Mouse (Mus musculus) heart, postnatal 0 days (tissue): Measurements from ENCODE around the gene Gm11037. TPM values are rescaled to one million over a fixed set of nuclear protein-coding genes. Genes with fewer than 3 reads are reported as not detected.
A peak's percentile ranks its signal among the peaks of the same experiment; 100 is the strongest.

ENCODE experiments used
- ATAC-seq: fragments of 200-750 bp; cut with Nextera tagmentation; 2 replicates; pipeline ENCODE4 v1.8.0; 2017; ENCODE audit warnings: low read depth, moderate number of reproducible peaks, moderate library complexity; ENCODE audit not compliant: insufficient read depth
- DNase-seq: peaks from one replicate; pipeline ENCODE4 v3.0.0-alpha.2; 2016; ENCODE audit warnings: low spot score
- H3K27ac ChIP-seq: fragments of 300-500 bp; sonication (generic); 2 replicates; pipeline ENCODE4 v1.5.1; 2014; ENCODE audit warnings: low read depth, mild to moderate bottlenecking
- H3K27me3 ChIP-seq: fragments of 300-500 bp; sonication (generic); 2 replicates; pipeline ENCODE4 v1.6.1; 2014; ENCODE audit warnings: low read length, mixed read lengths; ENCODE audit not compliant: control insufficient read depth, insufficient read depth
- H3K36me3 ChIP-seq: fragments of 300-500 bp; sonication (generic); replicated peaks from 2 replicates; pipeline ENCODE4 v1.6.1; 2014; ENCODE audit warnings: low read length, mixed read lengths; ENCODE audit not compliant: control insufficient read depth, insufficient read depth
- H3K4me1 ChIP-seq: fragments of 300-500 bp; sonication (generic); 2 replicates; pipeline ENCODE4 v1.6.1; 2014; ENCODE audit warnings: antibody characterized with exemption; ENCODE audit not compliant: control insufficient read depth, insufficient read depth
- H3K4me2 ChIP-seq: fragments of 300-500 bp; sonication (generic); 2 replicates; pipeline ENCODE4 v1.6.1; 2014; ENCODE audit warnings: low read depth, mild to moderate bottlenecking, low read length, moderate library complexity
- H3K4me3 ChIP-seq: fragments of 300-500 bp; sonication (generic); 2 replicates; pipeline ENCODE4 v1.5.1; 2014; ENCODE audit warnings: low read depth, low read length
- H3K9ac ChIP-seq: fragments of 300-500 bp; sonication (generic); replicated peaks from 2 replicates; pipeline ENCODE4 v1.6.1; 2014; ENCODE audit warnings: low read depth, low read length, mixed read lengths
- H3K9me3 ChIP-seq: fragments of 300-500 bp; sonication (generic); replicated peaks from 2 replicates; pipeline ENCODE4 v1.6.1; 2016; ENCODE audit warnings: low read length; ENCODE audit not compliant: control insufficient read depth
- CTCF ChIP-seq: IDR thresholded peaks from 2 replicates; pipeline ENCODE4 v1.5.1; 2016; ENCODE audit warnings: antibody characterized with exemption, control low read depth, low read depth
- EP300 ChIP-seq: IDR thresholded peaks from 2 replicates; pipeline ENCODE4 v1.6.1; 2016; ENCODE audit warnings: antibody characterized with exemption, low read depth
- WGBS: fragments of 180-500 bp; shearing (Covaris S2); extraction: QIAGEN DNeasy Blood & Tissue Kit; methylation state at CpG from one replicate; pipeline ENCODE4 v1.1.7; 2014; 5-methylcytosine and 5-hydroxymethylcytosine counted together
- polyA plus RNA-seq: library from polyadenylated mRNA; unstranded; fragments of >200 nt; fragmentation: Nextera tagmentation; extraction: Ambion mirVana; gene quantifications from 2 replicates; pipeline ENCODE4 v1.2.1, GENCODE M21; 2015
- total RNA-seq: library from RNA; depleted of rRNA; stranded (reverse); fragments of >200 nt; gene quantifications from 2 replicates; pipeline ENCODE4 v1.2.3, GENCODE M21; 2014; ENCODE audit warnings: low replicate concordance

Gm11037 gene
- total and polyA plus RNA-seq, 2 experiments from 2014 or later = not detected

- 13% methylated on average over 5 of the region's 5 CpGs for WGBS
- Histone ChIP-seq H3K9ac (no peak overlapping the region), H3K36me3 (peaks cover 27% of the 10 kb centered on the region), H3K27me3 (no peaks in the 10 kb centered on the region), H3K9me3 (no peaks in the 10 kb centered on the region), H3K27ac (peak overlapping the region; percentile 83), H3K4me3 (no peak overlapping the region), H3K4me1 (peaks cover 27% of the 10 kb centered on the region), H3K4me2 (no peak overlapping the region)
- ATAC-seq (peak; percentile 42), DNase-seq (peak; percentile 71)
- TF ChIP-seq EP300 = no peak
- TF ChIP-seq CTCF = no peak
Observed at GRCm38 (mm10) chr2:131139886-131140532, 6.7 kb downstream of the Gm11037 start.

- Histone ChIP-seq H3K4me1 (peaks cover 26% of the 10 kb centered on the region), H3K36me3 (peaks cover 31% of the 10 kb centered on the region), H3K27ac (peak overlapping the region; percentile 56), H3K9ac (no peak overlapping the region), H3K27me3 (no peaks in the 10 kb centered on the region), H3K9me3 (no peaks in the 10 kb centered on the region), H3K4me2 (no peak overlapping the region), H3K4me3 (no peak overlapping the region)
- DNase-seq = no peak
- 34% methylated on average over 5 of the region's 5 CpGs for WGBS
- ATAC-seq = no peak
- TF ChIP-seq EP300 (no peak), CTCF (no peak)
Observed at GRCm38 (mm10) chr2:131140533-131140905, 7.2 kb downstream of the Gm11037 start.

- Histone ChIP-seq H3K36me3 (peaks cover 32% of the 10 kb centered on the region), H3K4me1 (peaks cover 18% of the 10 kb centered on the region; the same call in 1 of the 2 replicates), H3K4me3 (no peak overlapping the region), H3K9ac (no peak overlapping the region), H3K27ac (peak overlapping the region; percentile 56), H3K4me2 (no peak overlapping the region), H3K27me3 (no peaks in the 10 kb centered on the region), H3K9me3 (no peaks in the 10 kb centered on the region)
- 82% methylated on average over 8 of the region's 8 CpGs for WGBS
- no peak for TF ChIP-seq EP300
- no peak for TF ChIP-seq CTCF
- ATAC-seq (no peak), DNase-seq (peak; percentile 5)
Observed at GRCm38 (mm10) chr2:131141336-131141986, 8.2 kb downstream of the Gm11037 start.

GRCm38 (mm10) chr2:131142592-131142991 is 9.3 kb downstream of the Gm11037 start:
- DNase-seq = peak; percentile 62
- Histone ChIP-seq H3K27ac (no peak overlapping the region), H3K9me3 (no peaks in the 10 kb centered on the region), H3K4me3 (no peak overlapping the region), H3K4me1 (peaks cover 14% of the 10 kb centered on the region; the same call in 1 of the 2 replicates), H3K9ac (no peak overlapping the region), H3K4me2 (no peak overlapping the region), H3K27me3 (no peaks in the 10 kb centered on the region), H3K36me3 (peaks cover 43% of the 10 kb centered on the region)
- TF ChIP-seq EP300 (no peak), CTCF (peak; percentile 67)
- 25% methylated on average over 18 of the region's 18 CpGs for WGBS
- ATAC-seq = peak; percentile 57

- no peak overlapping the region for H3K4me2 ChIP-seq
- TF ChIP-seq CTCF (no peak), EP300 (no peak)
- 71% methylated on average over 22 of the region's 22 CpGs for WGBS
- no peak overlapping the region for H3K9ac ChIP-seq
- H3K4me1 ChIP-seq = peaks cover 13% of the 10 kb centered on the region; the same call in 1 of the 2 replicates
- H3K9me3 ChIP-seq = no peaks in the 10 kb centered on the region
- H3K27ac ChIP-seq = no peak overlapping the region
- no peak overlapping the region for H3K4me3 ChIP-seq
- ATAC-seq (no peak), DNase-seq (no peak)
- no peaks in the 10 kb centered on the region for H3K27me3 ChIP-seq
- peaks cover 49% of the 10 kb centered on the region for H3K36me3 ChIP-seq
Observed at GRCm38 (mm10) chr2:131143007-131143780, 9.9 kb downstream of the Gm11037 start.
